Mouse (Mus musculus) limb, embryonic 14.5 days (tissue): ENCODE measurements around the gene Snrnp35. TPM values are rescaled to one million over a fixed set of nuclear protein-coding genes. Genes with fewer than 3 reads are reported as not detected.
A peak's percentile ranks its signal among the peaks of the same experiment; 100 is the strongest.

Source experiments
- ATAC-seq: fragments of 200-750 bp; cut with Nextera tagmentation; 2 replicates; pipeline ENCODE4 v1.8.0; 2017; ENCODE audit warnings: low read depth, moderate number of reproducible peaks, moderate TSS enrichment; ENCODE audit not compliant: low FRiP score
- DNase-seq: peaks from one replicate; pipeline ENCODE4 v3.0.0-alpha.2; 2015; ENCODE audit warnings: low spot score
- H3K27ac ChIP-seq: fragments of 300-500 bp; sonication (generic); replicated peaks from 2 replicates; pipeline ENCODE4 v1.5.1; 2014; ENCODE audit warnings: low read depth, mild to moderate bottlenecking, low read length, moderate library complexity, mixed read lengths
- H3K27me3 ChIP-seq: fragments of 300-500 bp; sonication (generic); 2 replicates; pipeline ENCODE4 v1.6.1; 2014; ENCODE audit warnings: low read length, mixed read lengths; ENCODE audit not compliant: control insufficient read depth, insufficient read depth
- H3K36me3 ChIP-seq: fragments of 300-500 bp; sonication (generic); 2 replicates; pipeline ENCODE4 v1.6.1; 2014; ENCODE audit warnings: mild to moderate bottlenecking, low read length, moderate library complexity, mixed read lengths; ENCODE audit not compliant: control insufficient read depth, insufficient read depth
- H3K4me1 ChIP-seq: fragments of 300-500 bp; sonication (generic); 2 replicates; pipeline ENCODE4 v1.6.1; 2014; ENCODE audit warnings: antibody characterized with exemption, low read length, mixed read lengths; ENCODE audit not compliant: control insufficient read depth, insufficient read depth
- H3K4me2 ChIP-seq: fragments of 300-500 bp; sonication (generic); replicated peaks from 2 replicates; pipeline ENCODE4 v1.6.1; 2014; ENCODE audit warnings: low read depth, mild to moderate bottlenecking, low read length, moderate library complexity; ENCODE audit not compliant: severe bottlenecking
- H3K4me3 ChIP-seq: fragments of 300-500 bp; sonication (generic); replicated peaks from 2 replicates; pipeline ENCODE4 v1.5.1; 2014; ENCODE audit warnings: low read length
- H3K9ac ChIP-seq: fragments of 300-500 bp; sonication (generic); 2 replicates; pipeline ENCODE4 v1.6.1; 2014; ENCODE audit warnings: mild to moderate bottlenecking, low read depth, low read length, moderate library complexity; ENCODE audit not compliant: severe bottlenecking
- H3K9me3 ChIP-seq: fragments of 300-500 bp; sonication (generic); 2 replicates; pipeline ENCODE4 v1.6.1; 2016; ENCODE audit warnings: low read length; ENCODE audit not compliant: control insufficient read depth
- POLR2A ChIP-seq: fragments of 200-500 bp; IDR thresholded peaks from 2 replicates; pipeline ENCODE4 v1.8.0; 2012; ENCODE audit warnings: inconsistent platforms, mild to moderate bottlenecking, moderate library complexity, borderline replicate concordance; ENCODE audit not compliant: insufficient read depth, insufficient read length; ENCODE audit errors: extremely low read depth
- WGBS: fragments of 180-500 bp; shearing (Covaris S2); extraction: QIAGEN DNeasy Blood & Tissue Kit; methylation state at CpG from one replicate; pipeline ENCODE4 v1.1.7; 2014; 5-methylcytosine and 5-hydroxymethylcytosine counted together
- polyA plus RNA-seq, 2 experiments: library from polyadenylated mRNA; depleted of rRNA in 1 of 2; stranded (reverse) in 1 of 2; unstranded in 1 of 2; fragments of >200 nt; fragmentation: Nextera tagmentation in 1 of 2; extraction: Ambion mirVana in 1 of 2; gene quantifications; 2 replicates each; pipeline versions ENCODE4 v1.2.1 to v1.2.3; 2012 to 2014

Snrnp35 gene
- polyA plus RNA-seq, 2 experiments: 10.7 to 17.1 TPM

DNA sequence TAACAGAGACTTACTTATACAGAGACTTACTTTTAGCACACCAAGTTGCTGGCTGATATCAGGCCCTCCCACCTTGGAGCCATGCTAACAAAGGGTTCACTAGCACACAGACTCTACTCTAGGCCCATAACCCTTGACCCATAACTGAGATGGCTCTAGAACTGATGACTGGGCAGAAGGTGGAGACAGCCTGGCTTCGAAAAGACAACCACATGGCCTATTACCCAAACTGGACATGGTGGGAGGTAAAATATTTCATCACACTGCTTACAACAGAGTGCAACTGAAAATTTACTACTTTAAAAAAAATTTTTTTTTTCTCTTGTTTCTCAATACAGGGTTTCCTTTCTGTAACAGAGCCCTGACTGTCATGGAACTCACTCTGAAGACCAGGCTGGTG is 15.2 kb upstream of the Snrnp35 start:
- no peaks in the 10 kb centered on the region for H3K9me3 ChIP-seq
- H3K27ac ChIP-seq: no peak overlapping the region
- no peaks in the 10 kb centered on the region for H3K4me1 ChIP-seq
- H3K36me3 ChIP-seq: peaks cover 55% of the 10 kb centered on the region
- TF ChIP-seq POLR2A: no peak
- 94% methylated on average over 1 of the region's 1 CpGs for WGBS
- no peaks in the 10 kb centered on the region for H3K27me3 ChIP-seq
- no peak overlapping the region for H3K9ac ChIP-seq
- H3K4me3 ChIP-seq: no peak overlapping the region
- no peak overlapping the region for H3K4me2 ChIP-seq
- no peak for ATAC-seq
- no peak for DNase-seq

DNA sequence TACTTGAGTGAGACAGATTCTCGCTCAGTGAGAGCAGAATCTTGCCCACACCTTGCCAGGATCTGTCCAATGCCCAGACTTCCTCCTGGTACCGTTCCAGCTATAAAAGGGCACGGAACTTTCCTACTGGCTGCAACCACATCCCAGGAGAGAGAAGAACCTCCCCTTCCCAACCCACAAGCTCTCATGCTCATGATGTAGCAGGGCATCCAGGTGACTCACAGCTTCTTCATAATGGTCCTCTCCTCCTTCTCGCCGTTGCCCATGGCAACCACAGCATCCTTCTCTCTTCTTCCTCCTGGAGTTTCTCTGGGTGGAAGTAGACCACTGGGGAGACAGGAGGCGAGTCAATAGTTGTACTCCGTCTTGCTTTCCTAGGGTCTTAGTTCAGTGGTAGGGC is 14.6 kb upstream of the Snrnp35 start:
- DNase-seq (no peak), ATAC-seq (no peak)
- Histone ChIP-seq H3K4me1 (no peaks in the 10 kb centered on the region), H3K27ac (no peak overlapping the region), H3K36me3 (peaks cover 49% of the 10 kb centered on the region), H3K27me3 (no peaks in the 10 kb centered on the region), H3K4me2 (no peak overlapping the region), H3K9ac (no peak overlapping the region), H3K4me3 (no peak overlapping the region), H3K9me3 (no peaks in the 10 kb centered on the region)
- no peak for TF ChIP-seq POLR2A
- WGBS: 93% methylated on average over 7 of the region's 7 CpGs

DNA sequence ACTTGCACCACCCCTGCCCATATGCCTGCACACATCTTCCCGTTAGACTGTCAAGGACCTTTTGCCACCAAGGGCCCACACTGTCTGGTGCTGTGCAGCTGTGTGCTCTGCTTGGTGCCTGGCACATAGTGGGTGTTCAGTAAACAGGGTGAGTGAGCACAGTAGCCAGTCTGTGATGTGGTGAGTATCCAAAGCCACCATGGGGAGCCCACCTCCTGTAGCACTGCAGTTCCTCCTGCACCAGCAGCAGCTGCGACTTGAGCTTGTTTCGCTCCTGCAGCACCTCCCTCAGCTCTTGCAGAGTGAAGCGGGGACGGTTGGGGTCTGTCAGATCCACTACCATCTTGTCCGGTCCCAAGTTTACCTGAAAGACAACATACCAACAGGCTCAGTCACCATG is 13.4 kb upstream of the Snrnp35 start:
- DNase-seq: no peak
- Histone ChIP-seq H3K4me3 (no peak overlapping the region), H3K27me3 (no peaks in the 10 kb centered on the region), H3K27ac (no peak overlapping the region), H3K4me1 (no peaks in the 10 kb centered on the region), H3K4me2 (no peak overlapping the region), H3K9me3 (no peaks in the 10 kb centered on the region), H3K36me3 (peaks cover 43% of the 10 kb centered on the region), H3K9ac (no peak overlapping the region)
- no peak for TF ChIP-seq POLR2A
- WGBS: 91% methylated on average over 6 of the region's 6 CpGs
- no peak for ATAC-seq

DNA sequence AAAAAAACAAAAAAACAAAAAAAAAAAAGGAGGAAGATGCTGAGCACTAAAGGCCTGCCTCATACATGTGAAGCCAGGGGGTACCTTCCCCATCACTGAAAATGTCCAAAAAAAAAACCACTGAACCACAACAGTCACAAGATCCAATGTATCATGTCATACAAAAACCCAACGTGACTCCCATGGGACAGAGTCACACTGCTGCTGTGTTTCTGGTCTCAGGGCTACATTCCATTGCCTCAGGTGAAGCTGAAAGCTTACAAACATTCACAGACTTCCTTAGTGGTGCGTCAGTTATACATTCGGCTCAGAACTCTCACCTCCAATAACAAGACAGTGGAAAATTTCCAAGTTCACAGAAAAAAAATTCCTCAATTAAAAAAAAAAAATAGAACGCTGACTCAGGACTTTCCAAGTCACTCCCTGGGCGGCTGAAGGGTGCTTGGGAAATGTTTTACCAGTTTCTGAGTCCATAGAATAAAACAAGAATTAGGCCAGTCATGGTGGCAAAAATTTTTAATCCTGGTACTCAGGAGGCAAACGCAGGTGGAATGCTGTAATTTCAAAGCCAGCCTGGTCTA is 12.3 kb upstream of the Snrnp35 start:
- no peak overlapping the region for H3K4me3 ChIP-seq
- H3K9me3 ChIP-seq: no peaks in the 10 kb centered on the region
- WGBS: 71% methylated on average over 6 of the region's 6 CpGs
- no peaks in the 10 kb centered on the region for H3K27me3 ChIP-seq
- no peak for TF ChIP-seq POLR2A
- H3K27ac ChIP-seq: no peak overlapping the region
- H3K4me2 ChIP-seq: no peak overlapping the region
- peaks cover 3% of the 10 kb centered on the region; the same call in 1 of the 2 replicates for H3K4me1 ChIP-seq
- H3K9ac ChIP-seq: no peak overlapping the region
- no peak for DNase-seq
- ATAC-seq: no peak
- peaks cover 38% of the 10 kb centered on the region for H3K36me3 ChIP-seq

DNA sequence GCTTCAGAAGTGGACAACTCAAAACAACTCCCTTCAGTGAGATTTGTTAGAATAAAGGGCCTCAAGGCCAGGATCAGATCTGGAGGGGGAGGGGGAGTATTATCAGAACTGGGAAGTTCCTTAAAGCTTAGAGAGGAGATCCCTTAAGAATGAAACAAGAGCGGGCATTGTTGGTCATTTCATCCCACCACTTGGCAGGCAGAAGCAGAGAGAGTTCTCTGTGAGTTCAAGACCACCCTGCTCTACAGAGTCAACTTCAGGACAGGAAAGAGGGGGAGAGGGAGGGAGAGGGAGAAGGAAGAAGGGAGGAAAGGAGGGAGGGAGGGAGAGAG is 4.1 kb upstream of the Snrnp35 start:
- Histone ChIP-seq H3K9me3 (no peaks in the 10 kb centered on the region), H3K27me3 (no peaks in the 10 kb centered on the region), H3K4me3 (peak overlapping the region; percentile 70; the same call in 1 of the 2 replicates), H3K36me3 (0 out of 2 replicates have a peak, but pooled peaks cover 3% of the 10 kb centered on the region), H3K4me2 (no peak overlapping the region), H3K4me1 (peaks cover 7% of the 10 kb centered on the region), H3K9ac (no peak overlapping the region), H3K27ac (peak overlapping the region; percentile 70)
- ATAC-seq (no peak), DNase-seq (no peak)
- TF ChIP-seq POLR2A: no peak
- 82% methylated on average over 1 of the region's 1 CpGs for WGBS

DNA sequence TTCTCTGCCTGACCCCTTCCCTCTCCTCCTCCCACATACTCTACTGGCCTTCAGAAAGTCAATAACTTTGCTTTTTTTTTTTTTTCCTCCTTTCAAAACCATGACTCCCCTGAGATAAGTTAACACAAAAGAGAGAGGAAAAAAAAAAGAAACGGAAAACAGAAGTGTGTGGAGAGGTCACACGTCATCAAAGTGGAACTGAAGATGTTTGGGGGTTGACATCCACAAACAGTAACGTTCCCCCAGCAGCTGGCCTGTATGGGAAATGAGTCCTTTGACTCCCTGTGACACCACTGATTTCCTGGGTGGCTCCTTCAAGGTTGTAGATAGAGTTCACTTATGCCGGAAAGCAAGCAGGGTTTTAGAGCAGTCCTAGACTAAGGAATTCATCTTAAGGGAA is 2.8 kb upstream of the Snrnp35 start:
- Histone ChIP-seq H3K36me3 (0 out of 2 replicates have a peak, but pooled peaks cover 3% of the 10 kb centered on the region), H3K4me3 (no peak overlapping the region), H3K27ac (no peak overlapping the region), H3K4me2 (no peak overlapping the region), H3K9ac (no peak overlapping the region), H3K27me3 (no peaks in the 10 kb centered on the region), H3K4me1 (peaks cover 15% of the 10 kb centered on the region), H3K9me3 (no peaks in the 10 kb centered on the region)
- WGBS: 81% methylated on average over 4 of the region's 4 CpGs
- TF ChIP-seq POLR2A: no peak
- ATAC-seq (no peak), DNase-seq (no peak)
